Mouse (Mus musculus) gastrocnemius, postnatal 4 days (tissue): ENCODE measurements around the gene Gm5415. TPM values are rescaled to one million over a fixed set of nuclear protein-coding genes. Genes with fewer than 3 reads are reported as not detected.
"Not testable (repeated sequence)": the region's sequence is repeated elsewhere in the genome, so short reads cannot be mapped to it uniquely, and the experiment has no call there.

Experiments
- DNase-seq, 2 experiments: peaks; one replicate each; pipeline ENCODE4 v3.0.0; 2021 to 2022; ENCODE audit warnings: low spot score in 2 of 2, mixed read lengths in 2 of 2
- long read RNA-seq, 2 experiments: library from polyadenylated mRNA; stranded (forward); transcript quantifications; one replicate each; pipeline ENCODE4 v2.0.0; 2021
- total RNA-seq, 2 experiments: library from RNA; stranded (reverse); gene quantifications; 2 replicates each; pipeline ENCODE4 v1.2.3; 2021

Gm5415 gene
- not detected for total RNA-seq
- long read RNA-seq, experiment 1: 0 reads
- long read RNA-seq, experiment 2: 0 reads

GRCm38 (mm10) chr1:32547194-32547593 is at the start of gene Gm5415:
Gene Gm5415, minus strand, starts transcription at chr1:32547294.
- DNase-seq: not testable (repeated sequence)

- DNase-seq: no peak
Measured at GRCm38 (mm10) chr1:32568901-32569300, 21.8 kb upstream of the Gm5415 start.

- no peak for DNase-seq
Measured at GRCm38 (mm10) chr1:32553925-32554324, 6.8 kb upstream of the Gm5415 start.

GRCm38 (mm10) chr1:32553459-32553858 is 6.4 kb upstream of the Gm5415 start:
- DNase-seq: no peak

- no peak for DNase-seq
Measured at GRCm38 (mm10) chr1:32503381-32503780, 43.7 kb downstream of the Gm5415 start.
